Mouse (Mus musculus): ENCODE data around the gene Rfx1.

The Rfx1 gene

DNA sequence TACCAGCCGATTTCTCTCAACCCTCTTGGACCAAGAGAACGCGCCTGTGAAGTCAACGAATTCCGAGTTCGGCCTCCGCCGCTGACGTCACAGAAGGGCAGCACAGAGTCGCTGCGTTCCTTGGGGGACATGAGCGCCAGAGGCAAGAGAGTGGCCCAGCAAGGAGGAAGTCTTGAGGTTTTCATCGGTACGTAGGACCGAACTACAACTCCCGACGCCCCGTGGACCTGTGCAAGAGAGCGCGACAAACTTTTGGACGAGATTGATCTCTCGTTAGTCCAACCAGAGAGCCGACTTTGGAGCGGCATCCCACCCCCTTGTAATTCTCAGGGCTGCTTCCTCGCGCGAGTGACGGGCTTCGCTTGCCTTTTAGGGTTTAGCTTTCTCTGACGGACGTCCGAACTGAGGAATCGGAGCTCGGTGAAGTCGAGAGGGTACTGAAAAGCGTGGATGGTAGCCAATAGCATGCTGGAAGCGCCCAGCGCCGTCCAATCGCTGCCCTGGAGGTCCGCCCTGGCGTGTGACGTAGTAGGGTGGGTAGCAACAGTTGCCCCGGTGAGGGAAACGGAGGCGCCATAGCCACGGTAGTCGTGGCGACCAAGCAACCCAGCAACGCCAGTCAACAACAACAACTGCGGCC is at the start of gene Rfx1:
Gene Rfx1 (plus strand): TSS at position 544 of the 640 bp plus-strand sequence.
- DNase-seq (ENCODE audit: low read depth) = peak; percentile 99

DNA sequence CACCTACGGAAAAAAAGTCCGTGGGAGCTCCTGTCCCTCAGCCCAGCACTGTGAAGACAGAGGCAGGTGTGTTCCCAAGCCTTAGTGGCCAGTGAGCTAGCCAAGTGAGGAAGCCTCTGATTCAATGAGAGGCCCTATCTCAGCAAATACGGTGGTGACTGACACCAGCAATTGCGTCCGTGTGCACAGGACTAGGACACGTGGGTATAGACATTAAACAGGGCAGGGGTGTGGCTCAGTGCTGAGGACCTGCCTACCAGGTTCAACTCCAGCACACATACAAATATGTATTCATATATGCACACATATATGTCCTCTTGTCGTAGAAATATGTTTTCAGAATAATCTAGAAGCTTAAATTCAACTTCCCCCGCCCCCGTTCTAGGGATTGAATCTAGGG is 46.9 kb upstream of the Rfx1 start:
- DNase-seq (ENCODE audit: low read depth) = no peak

GRCm38 (mm10) chr8:84021096-84021495 is 45.5 kb upstream of the Rfx1 start, which contains the start of gene Palm3:
Palm3 (plus strand) TSS chr8:84021471.
- DNase-seq (ENCODE audit: low read depth) = no peak

DNA sequence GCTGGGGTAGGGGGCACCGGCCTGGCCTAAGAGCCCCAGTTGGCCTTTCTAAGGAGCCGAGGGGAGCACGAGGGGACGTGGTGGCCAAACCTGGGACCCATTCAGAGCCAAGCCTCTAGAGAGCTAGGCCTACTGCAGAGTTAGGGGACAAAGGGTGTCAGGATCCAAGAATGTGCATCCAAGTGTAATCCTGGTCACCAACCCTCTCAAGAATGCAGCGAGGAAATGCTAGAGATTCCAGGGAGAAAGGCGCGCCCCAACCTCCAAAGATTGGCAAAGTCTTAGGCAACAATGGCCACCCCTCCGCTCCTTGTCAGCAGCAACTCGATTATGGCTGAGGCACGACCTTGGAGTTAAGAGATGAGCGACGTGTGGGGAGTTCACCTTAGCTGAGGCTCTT is 45.1 kb upstream of the Rfx1 start:
- DNase-seq (ENCODE audit: low read depth) = no peak

GRCm38 (mm10) chr8:84023085-84023484 is 43.5 kb upstream of the Rfx1 start:
- no peak for DNase-seq (ENCODE audit: low read depth)

DNA sequence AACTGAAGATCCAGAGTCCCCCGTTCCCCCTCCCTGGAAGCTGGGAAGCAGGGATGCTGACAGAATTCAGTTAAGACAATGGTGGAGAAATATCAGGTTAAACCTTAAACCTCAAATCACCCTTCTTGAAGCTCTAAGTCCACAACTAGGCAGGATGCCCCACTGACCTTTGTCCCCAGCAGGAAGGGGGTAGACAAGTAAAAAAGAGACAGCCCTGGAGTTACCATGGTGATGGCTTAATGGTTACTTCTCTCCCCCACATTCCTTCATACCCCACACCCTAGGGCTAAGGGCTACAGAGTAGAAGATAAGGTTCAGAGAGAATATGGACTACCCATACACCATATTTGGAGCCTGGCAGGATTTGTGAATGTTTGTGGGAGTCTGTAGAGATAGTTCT is 43.0 kb upstream of the Rfx1 start:
- DNase-seq (ENCODE audit: low read depth) = no peak

GRCm38 (mm10) chr8:84024171-84024570 is 42.5 kb upstream of the Rfx1 start:
- DNase-seq (ENCODE audit: low read depth) = no peak

DNA sequence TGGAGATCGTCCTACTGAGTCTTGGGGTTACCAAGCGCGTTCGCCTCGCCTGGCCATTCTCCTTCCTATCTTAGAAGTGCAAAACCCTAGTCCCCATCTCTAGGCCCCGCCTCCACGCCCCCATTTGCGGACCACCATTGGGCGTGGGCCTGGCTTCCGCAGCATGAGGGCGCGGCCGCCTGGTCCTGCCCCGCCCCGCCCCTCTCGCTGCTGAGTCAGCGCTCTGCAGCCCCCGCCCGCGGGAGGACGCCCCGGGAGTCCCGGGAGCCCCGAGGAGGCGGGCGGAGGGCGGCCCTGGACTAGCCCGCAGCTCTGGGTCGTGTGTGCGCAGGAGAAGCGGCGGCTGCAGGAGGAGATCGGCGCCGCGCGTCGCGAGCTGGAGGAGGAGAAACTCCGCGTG is 40.8 kb upstream of the Rfx1 start:
- no peak for DNase-seq (ENCODE audit: low read depth)

DNA sequence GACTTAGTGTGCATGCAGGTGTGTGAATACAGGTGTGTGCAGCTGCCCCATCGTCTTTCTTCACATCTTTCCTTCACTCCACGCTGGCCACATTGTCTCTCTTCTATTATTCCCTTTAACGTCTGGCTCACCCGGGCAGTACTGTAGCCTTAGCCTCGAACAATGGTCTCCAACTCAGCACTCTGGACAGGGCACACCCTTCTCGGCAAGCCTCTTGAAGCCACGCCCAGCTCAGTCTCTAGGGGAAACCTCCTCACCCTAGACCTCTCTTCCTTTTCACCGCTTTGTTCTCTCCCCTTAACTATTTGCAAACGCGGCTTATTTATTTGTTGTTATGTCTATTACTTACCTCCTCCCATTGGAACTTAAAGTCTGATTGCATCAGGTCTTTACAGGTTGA is 39.2 kb upstream of the Rfx1 start:
- no peak for DNase-seq (ENCODE audit: low read depth)

DNA sequence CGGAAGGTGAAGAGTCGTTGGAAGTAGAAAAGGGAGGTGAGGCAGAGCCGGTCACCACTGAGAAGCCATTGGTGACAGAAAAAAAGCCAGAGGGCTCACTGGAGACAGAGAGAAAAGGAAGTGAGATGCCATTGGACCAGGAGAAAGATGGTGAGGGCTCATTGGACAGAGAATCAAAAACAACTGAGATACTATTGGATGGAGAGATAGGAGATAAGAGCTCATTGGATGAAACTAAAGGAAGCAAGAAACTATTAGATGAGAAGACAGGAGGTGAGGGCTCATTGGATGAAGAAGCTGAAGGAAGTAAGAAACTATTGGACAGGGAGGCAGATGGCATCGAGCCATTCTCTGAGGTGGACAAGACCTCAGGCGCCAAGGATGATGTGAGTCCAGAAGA is 37.4 kb upstream of the Rfx1 start:
- no peak for DNase-seq (ENCODE audit: low read depth)

DNA sequence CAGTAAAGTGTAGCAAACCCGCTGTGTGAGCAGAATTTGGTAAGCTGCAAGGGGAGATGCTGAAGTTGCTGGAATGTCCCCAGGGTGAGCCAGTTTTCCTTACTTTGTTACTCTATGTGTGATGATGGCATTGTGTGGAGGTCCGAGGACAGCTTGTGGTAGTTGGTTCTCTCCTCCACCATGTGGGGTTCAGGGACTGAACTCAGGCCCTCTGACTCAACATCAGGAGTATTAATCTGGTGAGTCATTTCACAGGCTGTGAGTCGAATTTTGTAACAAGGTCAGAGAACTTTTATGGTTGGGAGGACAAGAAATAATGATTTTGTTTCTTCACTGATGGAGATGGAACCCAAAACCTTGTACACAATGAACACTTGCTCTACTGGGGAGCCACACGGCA is 33.9 kb upstream of the Rfx1 start:
- DNase-seq (ENCODE audit: low read depth) = no peak

DNA sequence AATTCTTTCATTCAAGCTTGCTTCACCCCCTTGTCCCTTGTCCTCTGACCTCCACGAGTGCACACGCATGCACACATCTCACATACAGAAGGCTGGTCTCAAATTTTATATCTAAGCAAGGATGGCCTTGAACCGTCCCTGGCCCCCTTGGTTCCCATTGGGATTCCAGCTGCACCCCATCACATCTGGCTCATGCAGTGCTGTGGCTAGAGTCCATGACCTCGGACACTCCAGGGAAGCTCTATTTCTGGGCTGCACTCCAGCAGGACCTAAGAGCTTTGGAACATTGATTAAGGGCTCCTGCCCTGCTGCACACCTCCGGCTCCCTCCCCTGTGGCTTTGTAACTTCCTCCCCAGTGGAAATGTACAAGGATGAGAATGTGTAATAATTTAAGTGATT is 28.6 kb upstream of the Rfx1 start:
- DNase-seq (ENCODE audit: low read depth) = no peak

GRCm38 (mm10) chr8:84039050-84039449 is 27.6 kb upstream of the Rfx1 start:
- peak; percentile 59 for DNase-seq (ENCODE audit: low read depth)

GRCm38 (mm10) chr8:84042066-84042947 is 24.3 kb upstream of the Rfx1 start, which contains the start of gene Il27ra:
Il27ra (minus strand) TSS chr8:84042589.
- no peak for DNase-seq (ENCODE audit: low read depth)

DNA sequence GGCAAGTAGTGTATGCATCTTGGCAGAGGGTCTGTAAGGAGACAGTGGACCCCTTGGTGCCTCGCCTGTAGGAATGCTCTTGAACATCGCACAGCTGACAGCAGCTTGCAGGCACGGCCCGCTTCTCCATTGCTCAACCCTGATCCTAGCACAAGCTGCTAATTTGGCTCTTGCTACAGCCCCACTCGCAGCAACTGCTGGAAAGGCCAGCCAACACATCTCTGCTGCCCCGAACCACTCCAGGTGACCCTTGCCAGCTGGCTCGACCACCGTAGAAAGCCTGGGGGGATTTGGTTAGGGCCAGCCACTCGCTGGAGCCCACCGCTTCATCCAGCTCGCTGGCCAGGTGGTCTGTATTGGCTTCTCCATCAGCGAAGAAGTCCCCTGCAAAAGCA is 23.7 kb upstream of the Rfx1 start:
- no peak for DNase-seq (ENCODE audit: low read depth)

DNA sequence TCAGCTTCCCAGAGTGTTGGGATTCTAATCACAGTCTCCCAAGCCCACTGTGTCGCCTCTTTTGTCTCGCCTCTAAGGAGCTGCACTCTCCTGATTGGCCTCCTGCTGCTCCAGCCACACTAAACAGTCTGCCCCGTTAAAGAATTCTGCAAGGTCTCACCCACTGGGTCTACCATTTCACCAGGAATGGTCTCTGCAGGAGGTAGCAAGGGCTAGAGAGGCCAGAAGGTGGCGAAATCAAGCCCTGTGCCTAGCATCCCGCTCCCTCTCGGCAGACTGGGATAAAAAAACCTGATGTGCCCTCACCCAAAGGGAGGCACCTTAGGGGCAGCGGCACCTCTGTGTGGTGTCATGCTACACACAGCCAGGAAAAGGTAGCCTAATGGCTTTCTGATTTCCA is 22.5 kb upstream of the Rfx1 start:
- DNase-seq (ENCODE audit: low read depth) = no peak

DNA sequence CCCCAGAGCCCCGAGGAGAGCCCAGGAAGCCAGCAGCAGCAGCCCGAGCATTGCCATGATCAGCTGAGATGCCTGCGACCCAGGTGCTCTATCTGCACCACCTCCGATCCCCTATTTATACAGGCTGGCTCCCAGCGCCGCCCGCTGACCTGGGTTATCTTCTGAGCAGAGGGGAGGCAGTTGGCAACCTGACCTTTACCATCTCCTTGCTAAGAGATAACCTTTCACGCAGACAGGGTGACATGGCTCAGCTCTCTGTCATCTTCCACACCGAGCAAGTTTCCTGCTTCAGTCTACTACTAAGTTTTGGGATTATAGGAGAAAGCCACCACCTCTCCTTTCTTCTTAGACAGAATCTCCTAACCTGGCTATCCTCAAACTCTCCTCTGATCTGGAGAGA is 21.7 kb upstream of the Rfx1 start, which contains the start of gene Rln3:
Gene Rln3 (minus strand): TSS at position 101 of the 400 bp plus-strand sequence.
- no peak for DNase-seq (ENCODE audit: low read depth)

DNA sequence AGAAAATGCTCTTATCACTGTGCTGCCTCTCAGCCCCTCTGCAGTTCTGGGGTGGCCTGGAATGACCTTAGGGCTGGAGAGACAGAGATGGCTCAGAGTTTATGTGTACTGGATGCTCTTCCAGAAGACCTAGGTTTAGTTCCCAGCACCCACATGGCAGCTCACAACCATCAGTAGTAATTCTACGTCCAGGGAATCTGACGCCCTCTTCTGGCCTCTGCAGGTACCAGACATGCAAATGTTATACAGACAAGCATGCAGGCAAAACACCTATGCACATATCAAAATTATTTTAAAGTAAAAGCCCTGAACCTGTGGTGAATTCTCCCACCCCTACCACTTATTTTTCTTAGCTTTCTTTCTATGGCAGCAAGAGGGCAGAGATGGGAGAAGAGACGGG is 20.1 kb upstream of the Rfx1 start:
- DNase-seq (ENCODE audit: low read depth) = no peak

GRCm38 (mm10) chr8:84048171-84048570 is 18.5 kb upstream of the Rfx1 start:
- no peak for DNase-seq (ENCODE audit: low read depth)

DNA sequence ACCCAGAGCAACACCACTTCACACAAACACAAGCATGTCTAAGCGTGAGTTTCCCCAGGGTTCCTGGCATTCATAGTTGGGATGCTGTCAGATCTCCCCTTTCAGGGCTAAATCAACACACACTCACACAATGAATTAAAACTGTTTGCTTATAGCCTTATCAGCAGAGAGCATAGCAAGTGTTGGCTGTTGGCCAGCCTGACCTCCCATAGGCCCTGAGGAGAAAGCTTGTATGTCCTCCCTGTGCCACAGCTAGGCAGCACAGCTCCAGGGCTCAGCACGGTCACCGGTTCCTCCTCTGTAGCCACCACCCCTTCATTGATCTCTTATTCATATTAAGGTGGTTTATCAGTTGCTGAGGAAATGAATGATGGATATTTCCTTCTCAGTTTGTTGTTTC is 13.9 kb upstream of the Rfx1 start:
- no peak for DNase-seq (ENCODE audit: low read depth)

DNA sequence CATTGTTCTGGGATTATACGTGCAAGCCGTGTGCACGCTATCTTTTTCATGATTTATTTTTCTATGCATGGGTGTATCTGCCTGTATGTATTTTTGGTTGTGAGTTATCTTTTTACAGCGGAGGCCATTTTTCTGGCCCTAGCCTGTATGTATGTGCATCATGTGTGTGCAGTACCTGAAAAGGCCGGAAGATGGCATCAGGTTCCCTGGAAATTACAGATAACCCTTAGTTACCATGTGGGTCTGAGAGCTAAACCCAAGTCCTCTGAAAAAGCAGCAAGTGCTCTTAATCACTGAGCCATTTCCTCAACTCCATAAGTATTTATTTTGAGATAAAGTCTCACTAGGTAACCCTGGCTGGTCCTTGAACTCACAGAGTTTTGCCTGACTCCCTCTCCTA is 13.4 kb upstream of the Rfx1 start:
- DNase-seq (ENCODE audit: low read depth) = no peak

DNA sequence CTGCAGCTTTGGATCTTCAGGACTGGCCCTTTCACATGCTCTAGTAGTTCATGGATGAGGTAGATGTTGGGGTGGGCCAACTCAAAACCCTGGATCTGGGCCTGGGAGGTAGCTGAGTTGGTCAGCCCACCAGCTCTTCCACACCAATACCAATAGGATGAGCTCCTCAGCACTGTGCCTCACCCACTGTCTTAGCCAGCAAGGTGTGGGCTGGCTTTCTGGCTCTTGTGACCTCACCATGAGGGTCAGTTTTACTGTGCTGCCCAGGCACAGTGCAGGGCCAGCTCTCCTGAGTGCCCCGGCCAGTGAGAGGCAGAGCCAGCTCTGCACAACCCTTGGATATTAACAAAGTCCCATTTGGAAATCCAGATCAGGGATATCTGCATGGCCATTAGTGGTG is 8.8 kb upstream of the Rfx1 start:
- DNase-seq (ENCODE audit: low read depth) = no peak

DNA sequence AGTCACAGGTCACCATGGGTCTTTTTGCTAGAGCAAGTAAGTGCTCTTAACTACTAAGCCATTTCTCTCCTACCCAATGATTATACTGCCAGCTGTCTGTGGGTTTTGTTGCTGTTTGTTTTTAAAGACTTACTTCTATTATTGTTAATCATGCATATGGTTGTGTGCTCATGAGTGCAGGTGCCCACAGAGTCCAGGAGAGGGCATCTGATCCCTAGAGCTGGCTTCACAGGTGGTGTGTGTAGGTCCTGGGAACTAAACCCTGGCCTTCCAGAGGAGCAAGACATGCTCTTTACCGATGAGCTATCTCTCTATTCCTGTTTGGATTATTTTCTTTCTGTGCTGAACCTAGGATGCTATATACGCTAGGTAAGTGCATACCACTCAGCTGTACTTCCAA is 7.4 kb upstream of the Rfx1 start:
- no peak for DNase-seq (ENCODE audit: low read depth)

DNA sequence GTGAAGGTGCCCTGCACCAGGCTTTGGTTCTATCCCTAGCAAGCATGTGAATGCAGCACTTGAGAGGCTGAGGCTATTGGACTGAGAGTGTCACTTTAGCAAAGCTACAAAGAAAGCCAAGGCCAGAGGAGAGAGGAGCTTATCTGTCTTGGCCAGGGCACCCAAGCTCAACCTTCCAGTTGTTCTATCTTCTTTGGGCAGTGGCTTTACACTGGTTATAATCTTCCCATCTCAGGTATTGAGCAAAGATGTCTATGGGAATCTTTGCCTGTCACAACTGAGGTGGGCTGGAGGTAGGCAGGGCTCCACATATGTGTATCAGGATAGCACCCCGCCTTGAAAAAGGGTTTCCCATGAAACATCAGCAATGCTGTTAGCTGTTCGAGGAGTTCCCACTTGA is 6.4 kb upstream of the Rfx1 start:
- no peak for DNase-seq (ENCODE audit: low read depth)

Data from c-Kit-positive CD71-positive TER-119-negative erythroid progenitor cells, embryonic 14.5 days (primary cell).